Mouse (Mus musculus) common myeloid progenitor, adult 5-6 weeks (primary cell): Measurements from ENCODE around the gene Inafm2. TPM values are rescaled to one million over a fixed set of nuclear protein-coding genes. Genes with fewer than 3 reads are reported as not detected.

Source experiments
- ATAC-seq: replicated peaks from 2 replicates; pipeline ENCODE4 v1.8.0; 2016; ENCODE audit warnings: low read depth, mild to moderate bottlenecking, moderate TSS enrichment, inconsistent platforms; ENCODE audit not compliant: poor library complexity, severe bottlenecking
- total RNA-seq: library from RNA; stranded (forward); fragments of 200-1000, 187-1606 nt; gene quantifications from 2 replicates; pipeline ENCODE4 v1.2.3, GENCODE M21; 2017

Gene Inafm2
- total RNA-seq, 1 experiment from 2014 or later: 19.8 TPM

DNA sequence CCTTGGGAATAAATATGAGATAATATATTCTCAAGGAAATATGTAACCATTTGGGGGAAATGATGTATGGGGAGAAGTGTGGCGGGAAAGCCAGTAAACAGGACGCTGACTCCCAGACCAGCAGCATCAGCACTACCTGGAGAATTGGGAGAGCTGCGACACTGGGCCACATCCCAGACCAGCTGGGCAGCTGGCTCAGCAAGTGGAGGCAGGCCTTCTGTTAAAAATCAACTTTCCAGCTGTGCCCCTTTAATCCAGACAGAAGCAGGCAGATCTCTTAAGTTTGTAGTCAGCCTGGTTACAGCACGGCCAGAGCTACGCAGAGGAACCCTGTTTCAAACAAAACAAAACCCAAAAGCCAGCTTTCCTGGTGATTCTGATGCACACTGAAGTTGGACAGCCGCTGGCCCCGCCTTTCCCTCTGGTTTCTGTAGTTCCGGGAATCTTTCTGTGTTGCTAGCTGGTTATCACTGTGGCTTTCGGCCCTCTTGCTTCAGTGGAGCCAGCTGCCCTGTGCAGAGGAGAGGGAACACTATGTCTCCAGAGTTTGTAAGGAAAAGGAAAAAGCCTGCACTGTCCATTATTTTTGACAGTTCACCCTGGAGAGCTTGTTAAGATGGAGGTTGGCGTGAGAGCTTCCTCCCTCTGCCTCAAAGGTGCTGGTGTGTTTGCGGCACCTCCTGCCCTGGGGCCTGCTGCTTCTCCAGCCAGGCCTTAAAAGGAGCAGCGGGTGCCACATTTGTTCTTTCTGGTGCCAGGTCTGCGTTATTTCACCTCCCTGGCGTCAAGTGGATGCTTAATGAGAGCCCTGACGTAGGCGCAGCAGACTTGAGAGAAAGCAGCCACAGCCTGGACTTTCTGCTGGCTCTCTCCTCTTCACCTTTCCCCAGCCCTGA is 6.6 kb downstream of the Inafm2 start:
- ATAC-seq: no peak

DNA sequence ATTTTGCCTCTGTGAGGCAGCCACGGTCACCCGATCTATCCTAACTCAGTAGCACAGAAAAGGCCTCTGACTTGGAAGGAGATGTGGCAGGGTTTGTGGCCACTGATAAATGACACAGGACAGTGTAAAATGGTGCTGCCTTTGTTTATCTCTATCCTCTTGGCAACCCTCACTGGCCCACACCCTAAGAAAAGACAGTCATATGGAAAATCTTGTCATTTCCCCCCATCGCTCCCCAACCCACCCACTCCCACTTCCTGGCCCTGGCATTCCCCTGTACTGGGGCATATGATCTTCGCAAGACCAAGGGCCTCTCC is 7.2 kb downstream of the Inafm2 start:
- ATAC-seq: peak; percentile 52; the same call in 1 of the 2 replicates

DNA sequence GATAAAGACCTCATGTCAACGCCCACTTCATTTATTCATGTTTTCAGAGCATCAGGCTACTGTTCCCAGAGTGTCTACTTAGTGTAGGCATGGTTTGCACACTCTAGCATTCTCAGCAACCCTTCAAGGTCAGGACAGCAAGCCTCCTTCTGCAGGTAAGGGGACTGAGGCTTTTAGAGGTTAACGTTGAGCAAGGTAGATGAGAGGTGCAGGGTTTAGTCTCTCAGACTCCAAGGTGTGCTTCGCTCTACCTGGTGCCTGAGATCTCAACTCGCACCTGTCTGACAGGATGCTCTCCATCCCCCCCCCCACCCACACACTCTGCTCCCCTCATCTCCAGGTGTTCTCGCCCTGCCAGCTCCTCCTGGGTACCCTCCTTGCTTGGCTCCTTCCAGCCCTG is 8.6 kb downstream of the Inafm2 start:
- ATAC-seq: no peak

DNA sequence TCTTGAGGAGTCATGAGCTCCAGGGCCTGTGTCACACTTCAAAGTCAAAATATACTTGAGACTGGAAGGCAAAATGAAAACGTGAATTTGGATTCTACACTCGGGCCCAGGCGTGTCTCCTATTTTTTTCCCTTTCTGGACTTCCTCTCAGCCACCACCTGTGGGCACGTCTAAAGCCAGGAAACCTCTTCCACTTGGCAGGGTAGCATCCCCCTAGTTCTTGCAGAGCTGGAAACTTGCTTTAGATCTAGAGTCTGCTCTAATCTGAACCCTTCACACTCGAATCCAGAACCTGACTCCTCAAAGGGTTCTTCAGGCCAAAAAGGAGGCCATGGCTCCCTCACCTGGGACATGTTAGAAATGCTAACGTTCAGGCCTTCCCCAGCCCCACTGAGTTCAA is 9.8 kb downstream of the Inafm2 start:
- ATAC-seq: no peak

DNA sequence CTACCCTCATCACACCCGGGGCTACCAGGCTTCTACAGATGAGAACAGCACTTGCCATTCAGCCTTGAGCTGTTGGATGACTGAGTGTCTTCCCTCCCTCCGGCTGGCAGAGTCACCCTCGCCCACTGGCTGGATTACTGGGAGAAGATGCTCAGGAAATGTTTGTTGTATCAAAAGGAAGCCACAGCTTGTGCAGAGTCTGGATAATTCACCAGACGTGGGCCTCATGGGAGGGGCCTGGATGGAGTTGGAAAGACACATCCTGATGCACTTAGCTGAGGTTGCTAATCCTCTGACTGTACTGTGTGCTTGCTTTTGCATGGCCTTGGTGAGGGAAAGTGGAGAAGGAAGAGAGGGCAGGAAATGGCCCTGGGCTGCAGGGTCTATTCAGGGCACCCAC is 10.5 kb downstream of the Inafm2 start:
- ATAC-seq: peak; percentile 44

DNA sequence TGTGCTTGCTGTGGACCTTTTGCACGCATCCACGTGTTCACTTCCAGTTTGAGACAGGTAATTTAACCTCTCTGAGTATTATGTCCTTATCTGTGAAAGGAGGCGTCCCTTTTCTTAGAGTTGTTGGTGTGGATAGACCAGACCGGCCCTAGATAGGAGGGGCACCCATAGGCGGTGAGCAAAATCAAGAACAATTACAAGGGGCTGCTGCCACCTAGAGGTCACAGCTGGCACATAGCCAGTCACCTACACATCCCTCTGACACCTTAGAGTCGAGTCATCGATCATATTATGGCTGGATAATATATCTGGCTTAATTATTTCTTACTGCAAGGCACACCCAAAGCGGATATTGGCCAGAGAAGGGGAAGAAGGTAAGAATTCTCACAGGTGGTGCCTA is 14.3 kb downstream of the Inafm2 start:
- peak; percentile 56 for ATAC-seq

DNA sequence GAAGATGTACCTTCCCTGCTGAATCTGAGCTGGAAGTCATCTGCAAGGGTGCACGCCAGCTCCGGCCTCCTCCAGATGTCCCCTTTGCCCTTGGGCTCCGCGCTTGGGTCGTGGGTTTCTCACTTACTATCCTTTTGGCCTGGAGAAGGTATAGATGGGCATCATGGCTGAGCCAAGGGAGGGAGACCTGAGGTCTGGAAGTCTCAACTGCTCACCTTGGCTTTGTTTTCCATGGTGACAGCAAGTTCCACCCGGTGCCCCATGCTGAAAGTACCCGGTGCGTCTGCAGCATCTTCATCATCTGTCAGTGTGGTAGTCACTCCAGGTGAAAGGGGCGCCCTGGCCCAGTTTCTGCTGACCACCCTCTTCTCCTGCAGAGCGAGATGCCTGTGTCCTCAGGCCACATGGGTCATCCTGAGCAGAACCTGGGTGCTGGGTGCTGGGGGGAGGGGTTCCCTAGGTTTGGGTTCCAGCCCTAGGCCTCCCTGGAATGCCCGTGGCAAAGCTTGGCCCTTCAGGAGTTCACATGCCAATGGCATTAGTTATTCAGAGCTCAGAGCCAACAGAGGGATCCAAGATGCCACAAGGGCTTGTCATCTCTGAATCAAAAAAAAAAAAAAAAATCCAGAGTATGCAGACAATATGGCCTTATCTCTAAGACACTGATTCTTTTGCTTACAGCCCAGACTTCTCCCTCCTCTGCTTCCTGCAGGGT is 14.9 kb downstream of the Inafm2 start:
- no peak for ATAC-seq

DNA sequence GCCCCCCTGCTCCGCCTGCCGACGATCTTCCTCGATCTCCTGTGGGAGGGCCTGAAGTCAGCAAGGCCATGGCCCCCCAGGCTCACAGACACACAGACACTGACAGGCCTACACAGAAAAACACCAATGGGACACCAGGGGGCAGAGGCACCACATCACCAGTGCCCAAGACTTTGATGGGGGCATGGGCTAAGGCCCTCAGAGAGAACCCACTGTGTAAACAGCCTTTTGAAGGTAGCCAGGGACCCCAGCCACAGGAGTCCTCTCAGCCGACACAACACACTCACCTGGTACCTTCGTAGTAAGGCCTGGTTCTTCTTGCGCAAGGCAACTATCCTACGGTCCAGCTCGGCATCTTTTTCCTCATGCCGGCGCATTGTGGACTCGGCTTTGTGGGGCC is 15.8 kb downstream of the Inafm2 start:
- ATAC-seq: no peak

DNA sequence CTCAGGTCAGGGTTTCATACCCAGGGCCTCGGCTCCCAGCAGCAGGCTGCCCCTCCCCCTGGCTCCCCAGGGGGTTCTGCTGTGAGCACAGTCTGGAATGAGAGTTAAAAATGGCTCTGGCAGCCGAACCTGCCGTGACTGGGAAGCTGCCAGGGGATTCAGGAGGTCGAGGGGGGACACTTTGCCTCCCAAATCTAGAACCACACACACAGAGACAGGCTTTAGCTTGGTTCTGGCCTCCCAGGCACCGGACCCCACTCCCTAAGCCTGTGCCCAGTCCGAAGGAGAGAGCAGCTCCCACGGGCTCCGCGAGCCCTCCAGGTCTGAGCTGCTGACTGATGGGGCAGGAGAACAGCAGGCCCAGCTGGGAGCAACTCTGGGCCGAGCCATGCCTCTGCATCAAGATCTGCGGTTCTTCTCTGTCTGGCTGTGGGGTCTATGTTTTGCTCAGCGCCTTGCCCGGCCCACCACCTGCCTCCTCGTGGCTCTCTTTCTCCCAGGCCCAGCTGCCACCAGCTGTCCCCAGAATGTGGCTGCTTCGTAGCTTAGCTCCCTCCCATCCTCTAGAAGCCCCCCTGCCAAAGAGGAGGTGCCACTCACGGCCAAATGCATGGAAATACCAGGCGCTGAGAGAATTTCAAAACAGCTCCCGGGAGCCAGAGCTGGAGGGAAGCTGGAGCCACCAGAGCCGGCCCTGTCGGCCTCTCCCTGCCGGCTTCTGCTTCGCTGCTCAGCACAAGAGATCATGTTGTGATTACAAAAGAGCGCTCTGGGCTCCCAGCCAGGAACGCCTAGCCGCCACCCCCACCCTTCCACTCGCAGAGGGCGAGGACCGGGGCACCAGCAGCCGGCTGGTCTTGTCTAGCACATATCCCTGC is 16.6 kb downstream of the Inafm2 start, which contains the start of gene Ccdc9b:
TSS of gene Ccdc9b (minus strand) at position 756 of the 878 bp plus-strand sequence.
- ATAC-seq: peak; percentile 70

DNA sequence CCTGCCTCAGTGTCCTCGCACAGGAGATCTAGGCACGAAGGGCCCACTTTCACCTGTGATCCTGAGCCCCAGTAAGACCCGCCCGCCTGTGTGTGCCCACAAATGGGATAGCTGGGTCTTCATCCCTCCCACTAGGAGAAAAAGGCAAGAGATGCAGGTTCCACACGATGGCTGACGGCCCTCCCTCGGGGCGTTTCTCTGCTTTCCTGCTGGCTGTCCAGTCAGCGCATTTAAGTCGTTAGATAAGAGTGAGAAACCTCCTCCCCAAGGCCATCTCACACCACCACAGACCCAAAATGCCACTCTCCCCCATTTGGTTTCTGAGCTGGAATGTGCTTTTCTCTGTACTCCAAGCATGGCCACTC is 17.2 kb downstream of the Inafm2 start:
- ATAC-seq: peak; percentile 26

DNA sequence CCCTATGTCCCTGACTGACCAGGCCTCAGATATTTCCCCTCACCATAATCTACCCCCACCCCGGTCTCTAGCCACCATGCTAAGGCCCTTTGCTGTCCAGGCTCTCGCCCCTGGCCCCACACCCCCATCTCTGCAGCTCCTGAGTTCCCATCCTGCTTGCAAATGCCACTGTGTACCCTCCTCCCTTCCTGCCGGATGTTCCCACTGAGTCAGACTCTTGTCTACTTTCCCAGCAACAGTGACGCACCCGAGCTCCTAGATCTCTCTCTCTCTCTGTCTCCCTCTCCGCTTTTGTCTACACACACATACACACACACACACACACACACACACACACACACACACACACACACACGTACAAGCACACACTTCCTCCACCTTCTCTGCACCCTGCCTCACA is 17.9 kb downstream of the Inafm2 start:
- ATAC-seq: no peak

DNA sequence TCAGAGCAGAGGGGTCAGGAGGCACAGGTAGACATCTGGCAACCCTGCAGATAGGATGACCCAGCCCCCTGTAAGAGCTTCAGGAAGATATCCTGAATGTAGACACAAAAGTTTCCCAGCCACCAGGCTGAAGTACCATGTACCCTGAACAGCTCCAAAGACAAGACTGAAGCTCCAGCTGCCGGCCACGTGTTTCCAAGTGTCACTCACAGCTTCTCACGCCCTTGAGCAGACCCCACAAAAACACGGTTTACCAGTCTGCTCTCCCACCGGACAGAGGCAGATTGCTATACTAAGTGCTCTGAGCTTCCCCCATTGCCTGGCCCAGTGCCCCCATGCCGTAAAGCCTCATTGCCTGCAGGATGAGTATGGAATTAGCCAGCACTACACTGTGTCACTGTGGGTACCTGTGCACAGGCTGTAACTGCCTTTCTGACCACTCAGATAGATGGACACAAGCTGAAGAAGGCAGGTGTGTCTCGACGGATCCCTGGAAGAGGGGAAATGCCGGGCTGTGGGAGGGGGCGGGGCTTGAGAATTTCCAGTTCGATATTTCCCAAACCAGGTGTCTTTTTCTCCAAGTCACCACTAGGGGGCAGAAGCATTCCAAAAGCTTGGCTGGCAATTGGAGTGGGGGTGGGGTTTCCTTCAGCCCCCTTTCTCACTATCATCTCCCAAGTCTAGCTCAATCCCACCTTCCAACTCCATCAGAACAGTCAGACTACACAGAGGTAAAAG is 18.7 kb downstream of the Inafm2 start:
- ATAC-seq: no peak

DNA sequence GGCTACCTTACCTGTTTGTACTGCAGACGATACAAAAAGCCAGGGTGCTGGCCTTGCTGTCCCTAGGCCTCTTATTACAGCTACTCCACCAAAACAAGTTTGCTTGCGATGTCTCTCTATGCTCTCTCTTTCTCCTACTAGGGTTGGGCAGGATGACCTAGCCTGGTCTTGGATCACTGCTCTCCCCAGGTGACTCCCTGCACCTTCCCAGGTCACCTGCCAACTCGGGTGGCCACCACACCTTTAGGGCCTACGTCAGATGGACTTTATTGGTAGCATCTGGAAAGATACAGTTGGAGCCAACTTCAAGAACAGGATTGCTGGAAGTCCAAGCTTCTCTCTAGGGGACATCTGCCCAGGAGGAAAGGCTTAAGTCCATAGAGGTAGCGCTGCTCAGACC is 19.3 kb downstream of the Inafm2 start:
- no peak for ATAC-seq

DNA sequence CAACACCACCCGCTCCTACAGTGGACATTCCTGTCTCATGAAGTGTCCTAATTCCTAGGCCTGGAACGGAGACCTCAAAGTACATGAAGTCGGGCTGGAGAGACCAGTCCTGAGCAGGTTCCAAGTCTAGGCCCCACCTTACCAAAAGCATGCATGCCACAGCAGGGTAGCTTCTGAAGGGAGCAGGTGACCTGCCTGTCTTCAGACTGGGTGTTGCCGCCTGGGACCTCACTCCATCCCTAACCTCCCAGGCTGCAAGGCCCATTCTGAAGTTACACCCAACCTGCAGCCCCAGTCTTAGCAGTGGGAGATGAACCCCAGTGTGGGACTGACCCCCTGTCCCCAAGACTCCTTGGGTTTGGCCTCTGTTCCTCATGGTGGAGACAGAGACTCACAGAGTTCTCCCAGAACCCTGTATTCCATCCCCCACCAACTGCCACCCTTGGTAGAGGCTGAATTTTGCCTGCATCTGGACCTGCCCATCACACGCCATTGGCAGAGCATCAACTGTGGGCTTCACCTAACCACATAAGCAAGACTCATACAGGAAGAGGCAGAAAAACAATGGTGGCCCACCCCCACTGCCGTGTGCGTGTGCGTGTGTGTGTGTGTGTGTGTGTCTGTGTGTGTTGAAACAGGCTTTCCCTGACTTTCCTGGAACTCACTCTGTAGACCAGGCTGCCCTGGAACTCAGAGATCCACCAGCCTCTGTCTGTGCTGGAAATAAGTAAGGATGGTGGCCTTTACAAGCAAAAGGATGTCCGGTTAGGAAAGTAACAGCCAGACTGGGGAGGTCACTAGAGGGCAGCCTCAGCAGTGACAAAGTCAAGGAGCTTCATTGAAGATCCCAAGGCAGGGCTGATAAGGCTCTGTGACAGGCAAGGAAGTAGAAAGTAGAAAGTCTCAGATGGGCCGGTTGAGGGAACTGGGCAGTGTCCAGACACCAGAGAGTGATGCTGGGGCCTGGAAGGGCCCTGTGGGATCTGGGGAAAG is 20.8 kb downstream of the Inafm2 start:
- ATAC-seq: peak; percentile 8; the same call in 1 of the 2 replicates

DNA sequence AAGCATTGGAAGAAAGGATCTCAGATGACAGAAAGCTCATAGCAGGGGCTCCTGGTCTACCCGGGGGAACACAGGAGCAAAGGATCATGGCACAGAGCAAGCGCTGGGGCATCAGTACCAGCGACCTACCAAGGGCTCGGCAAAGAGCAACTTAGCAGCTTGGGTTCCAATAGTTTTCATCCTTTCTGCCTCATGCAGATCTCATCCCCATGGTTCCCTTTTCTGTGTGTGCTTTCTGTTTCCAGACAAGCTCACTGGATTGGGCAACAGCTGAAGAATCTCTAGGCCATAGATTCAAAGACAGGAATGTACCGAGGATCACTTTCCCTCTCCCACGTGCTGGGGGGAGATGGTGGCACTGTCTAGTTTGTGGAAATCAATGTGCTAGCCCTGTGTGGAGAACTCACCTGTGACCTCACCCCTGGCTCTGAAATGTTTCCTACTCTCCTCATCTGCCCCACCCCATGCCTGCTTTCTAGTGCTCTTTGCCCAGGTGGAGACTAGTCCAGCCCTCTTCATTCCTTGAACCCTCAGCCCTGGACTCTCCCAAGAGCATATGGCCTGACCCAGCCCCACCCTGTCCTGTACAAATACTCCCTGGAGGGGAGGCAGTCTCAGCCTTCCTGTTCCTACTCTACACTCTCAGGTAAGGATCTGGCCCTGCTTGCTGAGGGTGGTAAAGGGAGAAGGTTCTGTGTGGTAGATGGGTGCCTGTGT is 26.8 kb downstream of the Inafm2 start, which contains the start of gene Phgr1:
TSS of gene Phgr1 (plus strand) at position 612 of the 717 bp plus-strand sequence.
- peak; percentile 24; the same call in 1 of the 2 replicates for ATAC-seq

DNA sequence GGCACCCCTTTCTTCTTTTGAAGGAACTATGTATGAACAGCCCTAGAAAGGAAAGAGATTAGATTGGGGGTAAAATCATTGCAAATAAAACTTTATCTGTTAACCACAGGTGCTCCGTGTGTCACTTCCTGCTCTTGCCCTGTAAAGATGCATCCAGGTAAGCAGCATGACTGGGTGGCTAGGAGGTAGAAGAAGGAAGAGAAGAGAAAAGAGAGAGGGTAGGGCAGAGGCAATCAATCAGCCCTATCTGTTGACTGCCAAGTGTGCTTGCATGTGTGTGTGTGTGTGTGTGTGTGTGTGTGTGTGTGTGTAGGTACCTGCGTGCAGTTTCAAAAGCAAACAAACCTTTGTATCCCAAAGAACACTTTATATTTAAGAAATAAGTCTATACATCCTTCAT is 29.0 kb downstream of the Inafm2 start:
- no peak for ATAC-seq

DNA sequence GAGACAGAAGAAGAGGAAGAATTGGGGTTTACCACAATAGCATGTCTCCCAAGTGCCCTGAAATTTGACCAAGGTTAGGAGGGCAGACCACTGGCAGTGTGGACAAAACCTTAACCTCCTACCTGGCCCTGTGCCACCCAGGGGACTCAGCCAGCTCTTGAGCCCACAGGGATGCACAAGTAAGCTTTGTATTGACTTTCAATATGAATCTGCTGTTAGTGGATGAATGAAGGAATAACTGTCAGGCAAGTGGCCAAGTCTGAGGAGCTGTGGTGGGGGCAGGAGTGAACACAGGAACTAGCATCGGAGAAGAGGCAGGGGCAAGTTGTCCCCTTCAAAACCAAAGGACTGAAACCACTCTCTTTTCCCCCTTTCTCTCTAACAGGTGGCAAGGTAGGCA is 29.8 kb downstream of the Inafm2 start:
- peak; percentile 45; the same call in 1 of the 2 replicates for ATAC-seq

DNA sequence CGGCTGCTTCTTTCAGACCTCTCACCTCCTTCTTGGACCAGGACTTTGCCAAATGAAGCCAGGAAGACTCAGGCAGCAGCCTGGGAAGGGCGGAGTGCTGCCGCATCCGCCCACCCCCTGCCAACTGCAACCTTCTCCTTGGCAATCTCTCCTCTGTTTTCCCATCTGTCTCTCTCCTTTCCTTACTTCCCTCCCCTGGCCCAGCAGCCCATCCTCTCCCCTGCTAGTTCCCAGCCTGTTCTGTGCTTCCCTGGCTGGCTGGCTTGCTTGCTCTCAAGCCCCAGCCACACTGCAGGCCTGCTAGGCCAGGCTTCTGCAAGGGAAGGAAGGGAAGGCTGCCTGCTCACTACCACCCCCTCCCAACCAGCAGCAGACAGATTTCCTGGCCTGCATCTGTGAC is 30.3 kb downstream of the Inafm2 start:
- ATAC-seq: no peak
